Mouse (Mus musculus) adipocyte (in vitro differentiated cells): Measurements from ENCODE around the gene Sorcs1.

Experiments
- DNase-seq: peaks from one replicate; pipeline ENCODE4 v3.0.0-alpha.2; 2016; ENCODE audit warnings: low spot score

Gene Sorcs1

DNA sequence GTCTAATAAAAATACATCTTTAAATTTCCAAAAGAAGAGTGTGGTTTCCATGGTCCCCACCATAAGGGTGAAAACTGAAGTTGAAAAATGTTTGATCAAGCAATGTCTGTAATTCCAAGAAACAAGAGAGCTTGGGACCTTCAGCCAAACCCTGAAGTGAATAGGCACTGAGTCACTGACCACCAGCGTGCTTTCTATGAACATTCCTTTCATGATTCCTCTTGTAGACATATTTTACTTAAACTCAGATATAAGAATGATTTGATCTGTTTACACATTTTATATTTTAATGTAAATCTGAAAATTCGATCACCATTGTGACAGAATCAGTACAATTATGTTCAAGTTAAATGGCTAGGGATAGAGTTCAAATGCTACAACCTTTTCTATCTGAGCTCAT is 112.1 kb downstream of the Sorcs1 start:
- DNase-seq = no peak

DNA sequence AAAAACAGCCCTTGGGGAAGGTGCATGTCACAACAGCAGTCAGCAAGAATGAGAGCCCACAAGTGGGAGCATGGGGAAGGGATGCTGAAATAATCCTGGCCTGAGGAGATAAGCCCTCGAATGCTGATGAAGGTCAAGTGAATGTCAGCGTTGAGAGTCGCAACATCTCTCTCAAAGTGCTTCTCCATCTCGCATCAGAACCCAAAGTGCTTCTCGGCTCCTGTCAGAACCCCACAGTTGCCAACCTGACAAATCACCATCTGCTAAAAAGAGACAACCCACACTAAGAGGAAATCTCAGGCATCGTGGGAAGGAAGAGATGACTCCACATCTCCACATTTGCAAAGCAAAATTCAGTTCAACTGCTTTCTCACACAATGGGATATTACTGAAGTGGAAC is 119.7 kb downstream of the Sorcs1 start:
- no peak for DNase-seq

DNA sequence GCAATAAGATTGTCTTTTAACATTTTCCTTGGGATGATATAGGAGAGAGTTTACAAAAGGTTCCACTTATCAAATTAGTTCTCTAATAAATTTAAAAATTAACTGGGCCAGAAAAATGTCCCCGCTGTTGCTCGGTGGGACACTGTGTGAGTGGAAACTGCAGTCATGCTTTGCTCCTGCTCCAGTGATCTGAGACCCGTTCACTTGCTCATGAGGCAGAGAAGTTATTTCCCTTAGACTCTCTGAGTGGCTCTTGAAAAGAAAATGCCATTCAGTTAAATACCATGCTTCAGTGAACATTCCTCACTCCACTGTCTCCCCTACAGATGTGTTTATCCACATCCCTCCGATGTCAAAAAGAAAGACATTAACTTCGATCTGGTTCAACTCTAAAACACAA is 144.4 kb downstream of the Sorcs1 start:
- no peak for DNase-seq

DNA sequence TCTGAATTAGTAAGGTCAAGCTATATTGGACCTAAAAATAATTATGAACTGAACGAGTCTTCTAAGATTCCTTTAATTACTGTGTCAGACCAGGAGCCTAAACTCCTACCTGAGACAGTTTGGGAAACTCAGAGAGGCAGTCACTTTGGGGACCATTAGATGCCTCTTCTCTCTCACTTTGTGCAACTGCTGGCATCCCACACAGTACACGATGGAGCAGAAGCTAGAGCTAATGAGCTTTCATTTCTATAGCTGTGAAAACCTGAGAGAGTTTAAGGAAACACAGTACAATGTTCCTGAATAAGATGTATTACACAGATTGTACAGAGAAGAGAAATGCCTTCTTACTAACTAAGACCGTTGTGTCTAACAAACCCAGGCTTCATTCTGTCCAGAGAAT is 150.6 kb downstream of the Sorcs1 start:
- DNase-seq = no peak

DNA sequence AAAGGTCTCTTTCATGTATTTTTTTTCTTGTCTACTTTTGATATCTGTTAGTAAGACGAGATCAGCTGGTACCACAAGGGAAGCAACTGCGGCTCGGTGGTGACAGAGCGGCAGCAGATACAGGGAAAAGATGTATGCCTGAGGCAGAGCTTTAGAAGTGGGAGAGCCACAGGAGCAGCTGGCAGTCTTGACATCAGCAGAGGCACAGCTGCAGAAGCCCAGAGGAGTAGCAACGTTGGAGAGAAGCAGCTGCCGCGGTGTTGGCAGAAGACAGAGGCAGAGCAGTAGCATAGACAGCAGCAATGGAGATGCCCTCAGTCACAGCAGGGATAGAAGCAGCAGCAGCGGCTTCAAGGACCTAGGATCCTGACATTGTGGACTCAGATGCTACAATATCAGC is 152.4 kb downstream of the Sorcs1 start:
- DNase-seq = no peak

DNA sequence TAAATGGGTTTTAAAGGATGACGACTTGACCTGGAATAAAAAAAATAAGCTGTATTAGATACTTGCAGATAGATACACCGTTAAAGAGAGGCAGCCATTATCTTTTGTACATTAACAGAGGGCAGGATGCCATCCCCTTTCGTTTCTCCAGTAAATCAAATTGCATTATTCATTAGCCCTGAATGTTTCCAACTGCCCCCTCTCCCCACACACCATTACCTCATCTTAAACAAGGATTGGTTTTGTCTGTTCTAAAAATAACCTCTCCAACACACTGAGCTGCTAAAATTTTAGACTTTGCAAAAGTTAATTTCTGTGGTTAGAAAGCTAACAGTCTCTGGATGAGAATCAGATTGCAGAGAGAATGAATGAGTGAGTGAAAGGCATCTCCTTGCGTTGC is 156.5 kb downstream of the Sorcs1 start:
- no peak for DNase-seq

DNA sequence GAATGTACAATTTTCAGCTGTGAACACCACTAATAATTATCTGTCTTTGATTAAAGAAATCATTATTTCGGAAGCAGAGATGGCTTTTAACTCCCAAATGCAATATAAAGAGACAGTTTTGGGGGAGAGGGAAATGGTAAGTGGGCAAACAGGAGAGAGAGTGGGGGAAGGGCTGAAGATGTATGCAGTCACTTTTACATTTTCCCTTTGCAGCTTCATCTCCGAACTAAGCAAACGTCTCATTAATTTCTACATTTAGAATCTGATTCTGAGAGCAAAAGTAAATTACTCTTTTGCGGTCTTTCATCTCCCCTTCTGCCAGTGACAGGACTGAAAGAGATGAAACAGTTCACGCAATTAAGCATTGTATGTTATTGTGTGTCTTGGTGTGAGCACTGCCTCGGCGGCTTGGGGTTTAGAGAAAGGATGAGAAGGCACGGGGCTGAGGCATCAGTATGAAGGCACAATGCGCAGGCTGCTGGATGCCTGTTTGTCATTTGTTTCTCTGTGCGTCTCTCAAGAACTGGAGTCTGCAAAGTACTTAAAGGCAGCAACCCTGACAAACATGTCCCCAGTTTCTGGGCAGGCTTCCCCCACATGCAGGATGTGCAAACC is 163.3 kb downstream of the Sorcs1 start:
- DNase-seq = no peak

DNA sequence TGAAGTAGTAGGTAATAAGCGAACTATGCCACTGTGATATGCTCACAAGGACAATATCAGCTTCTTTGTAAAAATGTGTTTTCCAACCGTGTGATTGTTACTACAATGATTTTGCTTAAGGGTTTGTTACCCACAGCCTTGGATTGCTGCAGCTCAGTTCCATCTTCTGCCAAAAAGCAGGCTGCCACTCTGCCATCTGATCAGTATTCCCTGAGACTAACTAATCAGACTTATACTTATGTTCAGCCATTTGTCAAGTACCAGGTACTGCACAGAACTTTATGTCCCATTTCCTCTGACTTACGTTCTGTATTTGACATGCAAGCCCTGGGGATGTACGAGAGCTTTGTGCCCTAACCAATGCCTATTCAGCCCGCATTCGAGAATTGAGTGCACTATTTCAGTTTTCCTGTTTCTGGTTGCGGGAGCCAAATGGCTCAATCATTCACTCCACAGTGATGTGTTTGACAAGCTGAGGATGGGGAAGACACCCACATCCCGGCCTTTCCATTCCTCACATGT is 164.1 kb downstream of the Sorcs1 start:
- no peak for DNase-seq

DNA sequence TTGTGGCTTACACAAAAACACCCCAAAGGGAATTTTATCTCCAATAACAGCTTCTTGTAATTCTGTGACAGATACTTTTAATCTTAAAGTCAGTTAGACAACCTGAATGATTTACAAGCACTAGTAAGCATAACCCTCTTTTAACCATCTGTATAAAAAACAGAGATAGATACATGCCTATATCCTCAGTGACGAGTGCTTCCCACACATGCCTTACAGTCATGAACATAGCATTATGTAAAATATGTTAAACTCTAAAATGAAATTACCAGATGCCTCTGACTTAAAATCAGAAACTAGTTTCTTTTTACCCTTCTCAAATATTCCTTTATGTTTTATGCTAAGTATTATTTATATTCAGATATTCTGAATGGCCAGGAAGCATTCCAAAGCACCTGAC is 175.6 kb downstream of the Sorcs1 start:
- no peak for DNase-seq

DNA sequence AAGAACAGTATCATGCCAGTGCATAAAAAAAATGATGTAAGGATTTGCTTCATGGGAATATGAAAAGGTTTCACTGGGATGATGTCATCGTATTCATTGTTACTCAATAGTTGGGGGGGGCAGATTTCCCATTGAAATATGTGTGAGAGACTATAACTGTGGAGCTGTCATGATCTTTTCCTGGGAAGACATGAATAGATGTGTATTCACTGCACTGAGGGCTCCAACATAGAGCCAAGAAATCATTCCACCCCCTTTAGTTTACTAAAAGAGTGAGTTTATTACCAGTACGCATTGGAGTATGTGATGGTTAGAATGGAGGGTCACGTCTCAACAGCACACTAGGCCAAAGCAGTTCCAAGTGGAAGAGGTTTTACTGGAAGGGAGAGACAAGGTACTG is 187.3 kb downstream of the Sorcs1 start:
- no peak for DNase-seq

DNA sequence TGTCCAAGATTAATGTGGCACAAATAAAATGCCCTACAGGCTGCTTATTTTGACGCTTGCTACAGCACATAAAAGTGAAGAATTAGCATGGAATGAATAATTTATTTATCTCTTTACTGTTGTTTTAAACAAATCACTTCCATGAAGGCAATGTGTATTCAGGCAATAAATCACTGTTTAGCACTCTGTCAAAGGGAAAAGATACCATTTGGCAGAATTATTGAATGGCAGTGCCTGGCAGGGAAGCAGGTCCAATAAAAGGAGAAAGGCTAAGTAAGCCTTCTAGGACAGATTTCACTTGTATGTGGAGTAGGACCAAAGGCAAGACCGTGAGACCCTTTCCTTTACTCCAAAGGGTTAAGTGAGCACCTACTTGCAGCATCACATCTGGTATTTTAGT is 187.7 kb downstream of the Sorcs1 start:
- no peak for DNase-seq

DNA sequence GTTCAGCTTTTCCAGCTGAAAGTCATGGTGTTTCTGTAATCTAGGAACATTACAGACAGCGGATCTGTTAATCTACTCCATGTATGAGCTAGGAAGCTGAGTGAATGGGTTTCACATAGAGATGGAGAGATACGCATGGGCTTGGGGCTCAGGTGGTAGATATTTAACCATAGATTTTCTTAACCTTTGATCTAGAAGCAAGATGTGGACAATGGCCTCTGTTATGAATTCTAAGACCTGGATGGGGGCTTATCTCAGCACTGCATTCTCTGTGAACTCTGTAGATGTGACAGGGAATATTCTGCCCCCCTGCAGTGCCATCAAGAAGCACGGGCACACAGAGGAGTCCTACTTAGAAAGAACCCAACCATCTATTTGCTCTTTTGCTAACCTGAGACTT is 188.7 kb downstream of the Sorcs1 start:
- no peak for DNase-seq

DNA sequence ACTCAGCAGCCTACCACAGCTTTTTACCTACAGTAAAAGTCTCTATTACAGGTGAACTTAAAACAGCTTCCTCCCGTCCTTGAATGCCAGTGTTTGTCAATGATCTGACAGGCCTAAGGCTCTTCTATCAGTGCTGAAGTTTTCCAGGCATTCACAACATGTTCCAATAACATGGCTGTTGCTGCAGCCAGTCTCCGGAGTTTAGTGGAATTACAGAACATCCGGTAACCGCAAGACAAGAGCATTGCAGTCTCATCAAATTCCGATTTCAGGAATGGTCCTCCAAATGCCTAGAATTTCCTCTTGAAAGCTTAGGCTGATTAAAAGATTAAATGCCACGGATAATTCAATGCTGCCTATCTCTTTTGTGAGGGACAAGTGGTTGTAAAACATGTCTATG is 190.0 kb downstream of the Sorcs1 start:
- DNase-seq = no peak

DNA sequence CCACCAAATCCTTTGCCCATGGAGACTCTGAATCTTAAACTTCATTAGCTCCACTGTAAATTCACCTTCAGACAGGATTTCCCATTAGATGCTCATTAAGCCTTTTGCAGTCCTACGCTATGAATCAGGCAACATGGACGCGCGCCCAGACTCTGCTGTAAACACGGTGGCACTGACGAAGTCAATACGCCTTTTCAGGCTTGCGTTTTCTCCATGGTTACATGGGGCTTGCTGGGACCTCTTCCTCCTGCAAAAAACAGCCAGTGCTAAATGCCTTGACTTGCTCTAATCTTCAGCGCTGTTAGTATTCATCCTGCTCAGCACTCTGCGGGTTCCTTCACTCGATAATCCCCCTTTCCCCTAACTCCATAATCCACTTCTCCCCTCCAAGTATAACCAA is 190.7 kb downstream of the Sorcs1 start:
- no peak for DNase-seq

DNA sequence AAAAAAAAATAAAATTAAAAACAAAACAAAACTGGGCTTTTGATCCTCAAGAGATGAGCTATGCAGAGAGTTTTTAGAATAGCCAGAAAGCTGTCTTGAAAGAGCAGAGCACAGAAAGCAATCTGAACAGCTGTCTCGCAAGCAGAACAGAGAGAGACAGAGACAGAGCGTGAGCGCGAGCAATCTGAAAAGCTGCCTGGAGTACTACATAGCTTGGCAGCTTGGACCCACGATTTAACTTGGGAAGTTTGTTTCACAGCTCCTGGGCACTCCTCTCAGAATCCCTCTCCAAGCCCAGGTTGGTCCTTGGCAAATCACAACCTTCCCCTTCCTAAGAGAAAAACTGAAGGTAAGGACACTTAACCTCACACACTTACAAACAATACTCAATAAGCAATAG is 192.1 kb downstream of the Sorcs1 start:
- DNase-seq = no peak

DNA sequence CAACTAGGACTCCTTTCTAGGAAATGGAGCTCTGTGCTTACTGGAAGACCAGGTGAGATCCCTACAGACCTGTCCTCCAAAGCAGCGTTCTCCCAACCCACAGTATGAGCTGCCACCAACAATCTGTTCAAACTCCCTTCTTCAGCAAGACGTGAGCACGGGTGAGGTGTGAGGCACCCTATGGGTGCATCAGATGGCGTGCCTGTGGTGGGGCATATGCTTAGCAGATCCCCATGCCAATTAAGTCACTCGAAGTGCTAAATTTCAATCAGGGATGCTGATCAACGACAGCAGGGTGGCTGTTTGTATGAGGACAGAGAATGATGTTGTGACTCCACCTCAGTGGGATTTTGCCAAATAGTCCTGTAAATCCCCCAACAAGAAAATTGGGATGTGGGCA is 201.7 kb downstream of the Sorcs1 start:
- DNase-seq = no peak

DNA sequence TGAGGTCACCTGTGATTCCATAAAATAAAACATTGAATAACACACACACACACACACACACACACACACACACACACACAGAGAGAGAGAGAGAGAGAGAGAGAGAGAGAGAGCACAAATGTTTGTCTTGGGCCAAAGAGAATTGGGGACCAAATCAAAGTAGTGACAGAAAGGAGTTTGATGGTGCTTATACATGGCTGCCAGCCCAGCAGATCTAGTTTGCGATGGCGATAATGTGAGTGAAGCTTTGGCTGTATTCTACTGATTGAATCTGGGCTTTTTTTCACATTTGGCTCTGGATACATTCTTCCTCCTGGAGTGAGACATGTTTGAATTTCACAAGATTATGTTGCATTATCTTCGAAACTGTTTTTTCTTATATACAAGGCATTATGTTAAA is 209.9 kb downstream of the Sorcs1 start:
- DNase-seq = no peak

DNA sequence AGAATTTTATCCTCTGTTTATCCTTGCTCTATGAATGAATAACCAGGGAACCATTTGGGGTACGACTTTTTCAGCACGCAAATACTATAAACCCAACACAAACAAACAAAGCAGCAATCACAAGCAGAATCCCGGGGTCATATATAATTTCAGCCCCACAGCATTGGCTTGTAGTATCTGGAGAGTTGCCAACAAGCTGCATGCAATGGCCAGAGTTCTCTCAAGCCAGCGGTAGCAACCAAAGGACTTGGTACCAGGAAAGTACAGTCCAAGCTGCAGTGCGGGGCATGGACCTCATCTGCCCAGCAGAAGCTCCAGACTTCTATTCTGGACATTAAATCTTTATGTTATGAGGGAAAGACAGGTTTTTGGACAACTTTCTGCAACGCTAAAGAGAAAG is 213.6 kb downstream of the Sorcs1 start:
- no peak for DNase-seq

DNA sequence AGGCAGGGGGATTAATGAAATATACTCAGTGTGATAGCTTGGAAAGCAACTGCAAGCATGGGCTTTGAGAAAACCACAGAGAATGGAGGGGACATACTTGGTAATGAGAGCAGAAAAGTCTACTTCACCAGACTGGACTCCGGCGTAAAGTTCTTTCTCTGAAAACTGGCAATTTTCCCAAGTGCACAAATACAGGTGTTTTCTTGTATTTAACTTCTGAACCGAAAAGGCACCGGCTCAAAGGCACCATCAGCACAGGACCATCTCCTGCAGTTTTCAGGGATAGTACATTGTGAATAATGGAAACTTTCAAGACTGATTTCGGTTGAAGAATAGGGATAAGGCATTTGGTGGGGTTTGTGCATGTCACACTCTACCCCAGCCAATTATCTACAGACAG is 219.9 kb downstream of the Sorcs1 start:
- no peak for DNase-seq

DNA sequence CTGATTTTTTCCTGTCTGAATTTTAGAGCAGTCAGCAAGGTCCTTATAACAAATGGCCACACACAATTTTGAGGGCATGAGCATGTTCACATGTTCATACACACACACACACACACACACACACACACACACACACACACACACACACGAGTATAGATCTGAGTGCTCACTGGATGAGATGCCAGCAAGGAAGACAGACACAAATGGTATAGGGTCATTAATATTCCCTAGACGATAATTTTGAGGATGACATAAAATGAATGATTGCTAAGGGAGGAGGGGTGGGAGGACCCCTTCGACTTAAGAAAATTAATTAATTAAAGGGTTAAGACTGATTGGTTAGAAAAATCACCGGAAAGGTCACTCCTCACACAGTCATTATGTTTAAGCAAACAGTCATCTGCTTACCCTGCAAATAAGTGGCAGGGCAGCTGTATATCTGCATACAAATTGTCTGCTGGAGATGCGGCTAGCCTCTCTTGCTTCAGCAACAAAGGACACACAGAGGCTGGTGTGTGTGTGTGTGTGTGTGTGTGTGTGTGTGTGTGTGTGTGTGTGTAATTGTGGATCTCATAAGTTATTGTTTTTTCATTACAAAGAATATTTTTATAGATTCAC is 221.1 kb downstream of the Sorcs1 start:
- DNase-seq = no peak

DNA sequence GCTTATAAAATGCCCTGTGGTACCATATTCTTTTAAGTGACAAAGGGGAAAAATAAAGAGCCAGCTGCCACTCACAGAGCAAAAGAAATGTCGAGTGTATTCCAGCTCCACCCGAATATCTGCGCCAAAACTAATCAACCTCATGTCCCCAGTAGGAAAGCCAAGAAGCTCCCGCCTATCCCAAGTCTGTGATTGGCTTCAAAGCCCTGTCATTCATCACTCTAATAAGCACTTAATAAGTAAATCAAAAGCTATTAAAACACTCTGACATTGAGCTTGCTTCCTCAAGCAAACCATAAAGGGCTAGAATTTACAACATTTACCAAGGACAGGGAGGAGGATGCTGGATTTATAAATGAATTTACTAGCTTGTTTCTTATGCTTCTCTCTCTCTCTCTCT is 237.3 kb downstream of the Sorcs1 start:
- DNase-seq = no peak

DNA sequence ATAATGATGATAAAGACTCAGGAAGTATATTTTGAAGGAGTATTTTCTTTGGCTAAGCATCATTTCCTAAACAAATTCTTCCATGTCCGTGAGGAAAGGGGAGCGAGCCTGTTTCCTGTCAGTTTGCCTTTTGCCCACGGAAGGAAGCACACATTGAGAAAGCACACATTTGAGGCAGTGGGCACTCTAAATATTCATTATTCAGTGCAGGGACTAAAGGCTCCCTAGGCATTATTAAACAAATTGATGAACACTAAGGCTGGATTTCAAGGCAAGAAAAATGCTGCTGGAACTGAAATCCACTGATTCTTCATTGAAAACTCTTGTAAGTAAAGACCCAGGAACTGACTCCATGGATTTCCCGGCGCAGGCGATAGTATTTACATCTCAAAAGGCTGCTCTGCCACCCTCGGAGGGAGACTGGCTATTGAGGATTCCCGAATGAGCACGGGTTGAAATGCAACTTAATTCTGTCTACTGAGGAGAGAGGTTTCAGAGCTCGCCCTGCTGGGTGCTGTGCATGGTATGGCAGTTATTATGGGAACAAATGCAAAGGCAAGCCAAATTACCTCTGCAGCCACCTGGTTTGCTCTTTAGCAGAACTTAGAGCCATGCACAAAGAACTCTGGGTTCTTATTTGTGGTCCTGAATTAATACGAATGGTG is 238.1 kb downstream of the Sorcs1 start:
- no peak for DNase-seq

DNA sequence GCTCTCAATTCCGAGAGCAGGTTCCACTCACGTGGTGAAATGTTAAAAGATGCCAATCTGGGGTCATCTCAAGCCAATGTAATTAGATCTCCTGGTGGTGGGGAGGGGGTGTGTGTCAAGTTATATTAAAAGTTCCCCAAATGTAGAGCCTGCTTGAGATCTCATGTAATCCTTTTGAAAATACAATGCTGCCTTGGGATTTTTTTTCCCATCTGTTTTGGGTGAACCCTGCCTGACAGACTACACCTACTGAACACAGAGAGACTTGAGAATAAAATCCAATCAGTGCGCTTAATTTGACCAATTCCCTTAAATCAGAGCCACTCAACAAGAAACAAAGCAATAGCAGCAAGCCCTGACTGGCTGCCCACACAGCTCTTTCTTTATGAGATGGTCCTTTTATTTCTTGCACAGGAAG is 239.0 kb downstream of the Sorcs1 start:
- no peak for DNase-seq

DNA sequence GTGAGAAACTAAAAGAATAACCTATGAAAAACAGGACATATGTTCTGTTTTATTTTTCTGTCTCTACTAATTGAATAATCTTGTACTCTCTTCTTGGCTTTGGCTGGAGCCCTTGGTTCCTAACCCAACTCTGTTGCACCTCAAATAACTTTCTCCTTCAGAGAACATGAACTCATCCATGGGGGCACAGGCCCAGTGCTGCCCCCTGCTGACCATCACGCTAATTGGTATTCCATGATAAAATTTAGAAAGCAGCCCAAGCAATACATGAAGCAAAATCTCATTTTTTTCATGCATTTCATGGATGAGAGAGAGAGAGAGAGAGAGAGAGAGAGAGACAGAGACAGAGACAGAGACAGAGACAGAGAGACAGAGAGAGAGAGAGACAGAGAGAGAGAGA is 255.5 kb downstream of the Sorcs1 start:
- DNase-seq = no peak
